Mouse (Mus musculus) megakaryocyte, embryonic 14.5 days (primary cell): ENCODE results near the gene Abce1. TPM values are rescaled to one million over a fixed set of nuclear protein-coding genes. Genes with fewer than 3 reads are reported as not detected.
A peak's percentile ranks its signal among the peaks of the same experiment; 100 is the strongest.

ENCODE experiments used
- H3K27me3 ChIP-seq: replicated peaks from 2 replicates; pipeline ENCODE3; 2012; ENCODE audit warnings: inconsistent platforms
- H3K36me3 ChIP-seq: replicated peaks from 2 replicates; pipeline ENCODE3; 2012; ENCODE audit warnings: low read length, inconsistent platforms, mixed read lengths
- H3K4me1 ChIP-seq: 2 replicates; pipeline ENCODE4 v1.6.1; 2012; ENCODE audit warnings: inconsistent platforms
- H3K4me3 ChIP-seq: replicated peaks from 2 replicates; pipeline ENCODE3; 2012; ENCODE audit warnings: moderate library complexity, mild to moderate bottlenecking, inconsistent platforms
- H3K9me3 ChIP-seq: 2 replicates; pipeline ENCODE4 v1.6.1; 2012; ENCODE audit warnings: inconsistent platforms
- FLI1 ChIP-seq: IDR thresholded peaks from 2 replicates; pipeline ENCODE4 v1.6.1; 2012; ENCODE audit warnings: low read length, inconsistent platforms, mixed read lengths
- GATA1 ChIP-seq: IDR thresholded peaks from 3 replicates; pipeline ENCODE4 v1.6.1; 2012; ENCODE audit warnings: mixed read lengths, low read length, inconsistent platforms, borderline replicate concordance
- polyA plus RNA-seq: library from polyadenylated mRNA; stranded (reverse); fragments of >175 nt; gene quantifications from 2 replicates; pipeline ENCODE4 v1.2.3, GENCODE M21; 2012; ENCODE audit warnings: low replicate concordance; ENCODE audit not compliant: insufficient read depth

Abce1 gene
- polyA plus RNA-seq, 1 experiment: 6.5 TPM

GRCm38 (mm10) chr8:79649569-79649968 lies 62.0 kb downstream of the Abce1 start:
- no peak overlapping the region for H3K4me3 ChIP-seq
- peaks cover 30% of the 10 kb centered on the region; the same call in 1 of the 2 replicates for H3K4me1 ChIP-seq
- H3K27me3 ChIP-seq: no peaks in the 10 kb centered on the region
- peaks cover 88% of the 10 kb centered on the region for H3K36me3 ChIP-seq
- TF ChIP-seq GATA1: no peak
- TF ChIP-seq FLI1: no peak
- no peaks in the 10 kb centered on the region for H3K9me3 ChIP-seq

GRCm38 (mm10) chr8:79641119-79641518 lies 70.4 kb downstream of the Abce1 start:
- Histone ChIP-seq H3K27me3 (no peaks in the 10 kb centered on the region), H3K4me3 (peak overlapping the region; percentile 98), H3K9me3 (no peaks in the 10 kb centered on the region), H3K4me1 (peaks cover 48% of the 10 kb centered on the region), H3K36me3 (peaks cover 32% of the 10 kb centered on the region)
- TF ChIP-seq GATA1 (no peak), FLI1 (no peak)

GRCm38 (mm10) chr8:79639586-79640451 lies 71.7 kb downstream of the Abce1 start, which contains the start of gene Otud4:
Gene Otud4 (plus strand): TSS chr8:79639618.
- H3K4me1 ChIP-seq: peaks cover 42% of the 10 kb centered on the region
- peaks cover 5% of the 10 kb centered on the region for H3K9me3 ChIP-seq
- H3K27me3 ChIP-seq: no peaks in the 10 kb centered on the region
- peak within 1 kb of the TSS; percentile 98 for H3K4me3 ChIP-seq
- peaks cover 19% of the 10 kb centered on the region for H3K36me3 ChIP-seq
- TF ChIP-seq GATA1 (no peak), FLI1 (no peak)

- Histone ChIP-seq H3K36me3 (peaks cover 14% of the 10 kb centered on the region), H3K27me3 (no peaks in the 10 kb centered on the region), H3K4me1 (peaks cover 37% of the 10 kb centered on the region), H3K9me3 (peaks cover 13% of the 10 kb centered on the region), H3K4me3 (peak overlapping the region; percentile 98)
- TF ChIP-seq FLI1 (0 out of 2 replicates have a peak, but pooled peaks have one; percentile 28), GATA1 (no peak)
Observed at GRCm38 (mm10) chr8:79638707-79639549, 72.6 kb downstream of the Abce1 start.

- peaks cover 31% of the 10 kb centered on the region for H3K4me1 ChIP-seq
- H3K4me3 ChIP-seq: peak overlapping the region; percentile 98
- H3K36me3 ChIP-seq: peaks cover 7% of the 10 kb centered on the region
- TF ChIP-seq GATA1: no peak
- TF ChIP-seq FLI1: no peak
- no peaks in the 10 kb centered on the region for H3K27me3 ChIP-seq
- peaks cover 16% of the 10 kb centered on the region for H3K9me3 ChIP-seq
Observed at GRCm38 (mm10) chr8:79638001-79638706, 73.4 kb downstream of the Abce1 start.

GRCm38 (mm10) chr8:79637237-79637636 lies 74.3 kb downstream of the Abce1 start:
- peaks cover 16% of the 10 kb centered on the region for H3K9me3 ChIP-seq
- H3K27me3 ChIP-seq: no peaks in the 10 kb centered on the region
- no peak overlapping the region for H3K4me3 ChIP-seq
- peaks cover 6% of the 10 kb centered on the region for H3K36me3 ChIP-seq
- TF ChIP-seq FLI1: no peak
- TF ChIP-seq GATA1: no peak
- peaks cover 25% of the 10 kb centered on the region for H3K4me1 ChIP-seq

- peaks cover 18% of the 10 kb centered on the region for H3K4me1 ChIP-seq
- no peaks in the 10 kb centered on the region for H3K27me3 ChIP-seq
- TF ChIP-seq FLI1: no peak
- no peak for TF ChIP-seq GATA1
- peaks cover 16% of the 10 kb centered on the region for H3K9me3 ChIP-seq
- H3K36me3 ChIP-seq: peaks cover 4% of the 10 kb centered on the region
- peak overlapping the region; percentile 26 for H3K4me3 ChIP-seq
Observed at GRCm38 (mm10) chr8:79636151-79636550, 75.4 kb downstream of the Abce1 start.

GRCm38 (mm10) chr8:79635491-79635890 lies 76.0 kb downstream of the Abce1 start:
- TF ChIP-seq GATA1 (no peak), FLI1 (no peak)
- Histone ChIP-seq H3K27me3 (no peaks in the 10 kb centered on the region), H3K9me3 (peaks cover 16% of the 10 kb centered on the region), H3K36me3 (peaks cover 4% of the 10 kb centered on the region), H3K4me1 (peaks cover 15% of the 10 kb centered on the region), H3K4me3 (no peak overlapping the region)

Other genes starting within 250 kb of the Abce1 start
- 0.46 and 0.87 TPM in 2 replicates for gene Otud4, start 72.1 kb downstream of the Abce1 start, polyA plus RNA-seq
- gene Anapc10, start 80 bp upstream of the Abce1 start, polyA plus RNA-seq: 0.04 TPM in 1 of 2 replicates, not detected in the other